Mouse (Mus musculus) mouse trophoblast stem cell (cell line): ENCODE data around the gene Tcp11.

Experiments used
- in situ Hi-C, 2 experiments: fragments of 300-500 bp; cut with MseI, MboI; formaldehyde crosslinking; loops; 2 replicates in 1 of 2; 3 replicates in 1 of 2; pipeline ENCODE4 v1.15.1; 2025

Tcp11 gene

DNA sequence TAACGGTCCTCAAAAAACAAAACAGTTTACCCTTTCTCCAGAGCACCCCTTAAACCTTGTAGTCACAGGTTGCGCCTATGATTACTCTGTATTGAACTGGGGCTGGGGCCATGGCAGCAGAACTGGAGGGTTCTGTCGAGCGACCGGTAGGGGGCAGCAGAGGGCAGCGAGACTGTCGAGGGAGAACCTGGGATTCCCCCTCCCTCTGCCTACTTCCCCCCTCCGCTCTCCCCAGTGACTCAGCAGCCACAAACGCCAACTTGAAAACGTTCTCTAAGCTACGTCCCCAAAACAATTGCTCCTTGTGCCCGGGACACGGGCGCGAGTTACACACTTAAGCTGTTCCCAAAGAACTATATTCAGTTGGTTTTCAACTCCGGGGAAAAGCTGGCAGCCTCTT is 4.5 kb upstream of the Tcp11 start:
- in situ Hi-C loops: loop anchor here (5.0 kb wide), 1 partner anchor 77 kb away; no protein-coding TSS in a partner anchor

DNA sequence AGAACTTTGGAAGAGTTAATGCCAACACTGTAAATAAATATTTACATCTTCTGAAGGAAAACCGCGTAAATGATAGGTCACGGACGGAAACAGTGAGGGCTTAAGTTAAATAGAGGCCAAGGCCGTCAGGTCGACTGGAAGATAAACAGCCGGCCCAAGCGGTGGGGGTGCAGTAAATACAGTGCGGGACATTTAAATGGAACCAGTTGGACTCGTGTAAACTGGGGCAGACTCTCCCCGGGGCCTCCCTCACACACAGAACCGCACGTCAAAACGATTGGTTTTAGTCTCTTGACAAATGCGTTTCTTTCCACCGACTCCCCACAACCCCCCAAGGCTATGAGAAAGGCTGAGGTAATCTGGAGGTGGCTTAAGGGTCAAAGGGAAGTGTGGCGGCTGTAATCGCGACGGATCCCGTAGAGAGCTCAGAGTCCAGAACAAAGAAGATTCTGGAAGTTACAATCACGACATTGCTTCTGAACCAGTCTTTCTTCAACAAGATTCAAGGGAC is 4.0 kb upstream of the Tcp11 start:
- in situ Hi-C loops: loop anchor here (5.0 kb wide), 1 partner anchor 78 kb away; no protein-coding TSS in a partner anchor

DNA sequence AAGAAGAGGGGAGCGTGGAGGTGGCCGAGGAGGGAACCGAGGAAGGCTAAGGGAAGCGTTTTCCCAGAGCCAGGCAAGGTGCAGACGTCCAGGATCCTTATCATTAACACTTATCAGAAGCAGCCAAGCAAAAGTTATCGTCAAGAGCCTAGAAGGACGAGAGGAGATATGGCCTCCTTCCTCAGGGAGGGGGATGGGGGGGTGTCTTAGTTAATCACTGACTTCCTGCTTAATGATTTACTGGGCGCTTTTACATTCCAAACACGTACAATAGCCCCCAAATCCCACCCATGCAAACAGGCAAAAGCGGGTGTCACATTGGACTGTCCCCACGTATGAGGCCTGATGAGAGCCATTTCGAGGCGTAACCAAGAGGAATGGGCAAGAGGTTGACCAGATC is 2.4 kb upstream of the Tcp11 start:
- in situ Hi-C loops: loop anchor here (5.0 kb wide), 1 partner anchor 79 kb away; no protein-coding TSS in a partner anchor

DNA sequence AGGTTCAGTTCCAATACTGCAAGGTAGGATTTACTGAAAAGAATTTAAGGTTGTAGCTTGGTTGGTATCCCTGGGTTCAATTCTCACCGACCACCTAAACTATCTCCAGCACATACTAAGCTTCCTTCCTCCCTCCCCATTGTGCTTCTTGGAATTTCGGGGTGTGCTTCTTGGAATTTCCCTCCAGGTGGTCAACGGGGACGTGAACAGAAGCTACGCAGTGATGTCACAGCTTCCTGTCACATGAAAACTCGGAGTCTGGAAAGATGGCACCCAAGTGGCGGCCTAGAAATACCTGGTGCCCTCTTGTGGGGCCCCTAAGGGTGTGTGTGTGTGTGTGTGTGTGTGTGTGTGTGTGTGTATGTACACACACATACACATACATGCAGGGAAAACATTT is 1.4 kb upstream of the Tcp11 start:
- in situ Hi-C loops: loop anchor here (5.0 kb wide), 1 partner anchor 80 kb away; no protein-coding TSS in a partner anchor

DNA sequence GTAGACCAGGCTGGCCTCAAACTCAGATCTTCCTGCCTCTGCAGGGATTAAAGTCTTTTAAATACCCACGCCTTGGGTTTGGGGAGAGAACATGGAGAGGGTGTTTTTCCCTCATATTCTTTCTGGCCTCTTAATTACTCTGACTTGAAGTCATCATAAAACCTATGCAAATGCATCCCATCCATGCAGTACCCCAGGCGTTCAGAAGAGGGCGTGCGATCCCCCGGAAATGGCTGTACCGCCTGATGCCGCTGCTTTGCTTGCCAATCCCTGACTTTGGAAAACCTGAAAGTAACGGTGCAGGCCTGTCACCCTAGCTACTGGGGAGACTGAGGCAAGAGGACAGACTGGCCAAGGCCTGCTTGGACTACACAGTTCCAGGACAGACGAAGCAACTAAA is 946 bp upstream of the Tcp11 start:
- in situ Hi-C loops: loop anchor here (5.0 kb wide), 1 partner anchor 81 kb away; no protein-coding TSS in a partner anchor

DNA sequence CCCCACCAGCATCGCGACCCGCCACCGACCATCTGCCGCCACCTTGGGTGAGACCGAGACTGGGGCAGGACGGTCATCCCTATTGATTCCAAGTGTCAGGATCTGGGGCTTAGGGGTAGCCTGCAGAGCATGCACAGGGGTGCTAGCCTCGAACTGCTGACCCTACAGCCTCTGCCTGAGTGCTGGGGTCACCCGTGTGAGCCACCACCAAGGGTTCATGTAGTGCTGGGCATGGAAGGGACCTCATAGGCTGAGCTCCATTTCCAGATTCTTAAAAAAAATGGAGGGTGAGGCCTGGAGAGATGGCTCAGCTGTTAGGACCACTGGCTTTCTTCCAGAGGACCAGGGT is 352 bp upstream of the Tcp11 start:
- in situ Hi-C loops: loop anchor here (5.0 kb wide), 1 partner anchor 82 kb away; no protein-coding TSS in a partner anchor

DNA sequence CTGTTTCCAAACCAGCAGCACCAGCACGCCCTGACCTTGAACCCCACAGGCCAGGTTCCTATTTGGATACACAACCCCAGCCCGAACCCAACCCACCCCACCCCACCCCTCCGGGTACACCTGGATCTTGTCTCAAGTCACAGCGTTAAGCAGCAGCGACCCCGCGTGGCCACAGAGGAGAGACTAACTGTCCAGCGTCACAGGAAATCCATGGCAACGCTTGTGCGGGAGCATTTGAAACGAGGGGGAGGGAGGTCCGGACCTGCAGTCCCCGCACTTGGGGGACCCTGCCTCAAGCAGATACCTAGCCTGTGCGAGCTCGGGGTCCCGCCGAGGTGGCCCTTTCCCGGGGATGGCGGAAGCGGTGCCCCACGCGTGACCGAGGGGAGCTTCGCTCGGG is 821 bp downstream of the Tcp11 start:
- in situ Hi-C loops: loop anchor here (5.0 kb wide), 1 partner anchor 83 kb away; no protein-coding TSS in a partner anchor

DNA sequence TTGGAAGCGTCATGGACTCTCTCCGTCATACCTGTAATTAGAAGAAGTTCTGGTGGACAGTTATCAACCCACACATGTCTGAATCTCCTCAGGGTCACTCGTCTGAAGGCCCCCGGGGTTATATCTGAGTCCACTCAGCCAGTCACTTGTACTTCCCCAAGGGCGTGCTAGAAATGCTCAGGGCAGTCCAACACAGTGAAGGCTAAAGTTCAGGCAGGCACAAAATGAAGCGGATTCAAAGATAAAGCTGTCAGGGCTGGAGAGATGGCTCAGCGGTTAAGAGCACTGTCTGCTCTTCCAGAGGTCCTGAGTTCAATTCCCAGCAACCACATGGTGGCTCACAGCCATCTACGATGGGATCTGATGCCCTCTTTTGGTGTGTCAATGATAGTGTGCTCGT is 2.4 kb downstream of the Tcp11 start:
- in situ Hi-C loops: no loop called here

DNA sequence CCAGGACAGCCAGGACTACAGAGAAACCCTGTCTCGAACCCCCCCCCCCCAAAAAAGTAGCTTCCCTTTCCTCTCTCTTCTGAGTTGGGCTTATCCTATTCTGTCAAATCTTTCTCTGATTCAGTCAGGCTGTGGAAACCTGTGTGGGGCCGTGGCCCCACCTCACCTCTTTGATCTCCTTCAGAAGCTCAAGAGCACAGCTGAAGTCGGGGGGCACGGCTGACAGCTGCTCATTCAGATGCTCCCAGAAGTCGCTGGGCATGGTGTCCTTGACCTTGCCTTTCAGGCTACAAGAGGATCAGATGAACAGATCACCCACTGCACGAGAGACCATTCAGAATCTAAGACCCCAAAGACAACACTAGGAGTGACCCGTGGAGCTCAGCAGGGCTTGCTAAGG is 6.0 kb downstream of the Tcp11 start:
- in situ Hi-C loops: no loop called here

DNA sequence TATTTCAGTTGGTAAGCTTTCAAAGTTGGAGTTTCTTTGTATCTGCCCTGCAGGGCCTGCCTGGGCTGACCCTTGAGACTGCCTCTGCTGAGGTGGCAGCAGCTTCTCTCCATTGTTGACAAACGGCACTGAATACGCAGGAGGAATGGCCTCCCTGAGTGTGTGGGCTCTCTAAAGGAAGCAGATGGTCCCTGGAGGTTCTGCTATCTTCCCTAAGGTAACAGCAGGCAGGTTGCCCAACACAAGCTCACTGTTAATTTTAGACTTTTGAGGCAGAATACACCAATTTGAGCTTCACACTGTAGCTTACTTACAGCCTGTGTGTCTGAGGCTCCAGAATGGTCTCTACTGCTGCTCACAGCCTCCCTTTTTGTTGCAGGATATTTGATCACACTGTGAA is 7.7 kb downstream of the Tcp11 start:
- in situ Hi-C loops: no loop called here

DNA sequence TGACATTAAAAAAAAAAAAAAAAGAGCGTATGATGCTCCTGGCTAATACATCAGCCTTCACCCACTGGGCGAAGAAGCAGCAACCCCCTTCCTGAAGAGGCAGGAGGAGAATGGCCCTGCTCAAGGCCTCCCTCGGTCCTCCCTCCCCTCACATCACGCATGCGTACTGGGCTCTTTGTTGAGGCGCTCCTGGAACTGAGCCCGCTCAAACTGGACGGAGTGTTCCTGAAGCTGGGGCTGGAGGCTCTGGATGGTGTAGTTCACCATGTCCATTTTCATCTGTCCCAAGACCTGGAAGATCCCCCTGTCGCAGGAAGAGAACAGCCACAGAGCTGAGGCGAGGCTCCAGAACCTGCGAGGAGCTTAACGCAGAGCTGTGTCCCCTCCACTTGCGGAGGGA is 10.2 kb downstream of the Tcp11 start:
- in situ Hi-C loops: no loop called here

DNA sequence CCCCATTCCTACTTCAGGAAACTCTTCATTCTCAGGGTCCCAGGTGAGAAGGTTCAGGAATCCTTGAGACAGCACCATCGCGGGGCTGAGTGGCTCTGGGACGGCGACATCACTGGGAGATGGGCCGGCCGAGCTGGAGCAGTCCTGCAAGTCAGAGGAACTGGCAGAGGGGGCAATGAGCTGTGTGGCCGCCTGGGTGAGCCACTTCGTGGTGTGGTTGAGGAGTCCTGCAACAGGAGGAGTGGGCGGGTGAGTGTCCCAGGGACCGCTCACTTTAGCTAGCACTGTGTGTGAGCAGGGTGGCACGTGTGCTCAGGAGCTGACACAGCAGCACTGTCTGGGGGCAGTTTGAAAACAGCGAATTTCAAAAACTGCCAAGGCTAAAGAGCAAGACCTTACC is 11.0 kb downstream of the Tcp11 start:
- in situ Hi-C loops: loop anchor here in 1 of 2 experiments (5.0 kb wide), 1 partner anchor 77 kb away; no protein-coding TSS in a partner anchor

DNA sequence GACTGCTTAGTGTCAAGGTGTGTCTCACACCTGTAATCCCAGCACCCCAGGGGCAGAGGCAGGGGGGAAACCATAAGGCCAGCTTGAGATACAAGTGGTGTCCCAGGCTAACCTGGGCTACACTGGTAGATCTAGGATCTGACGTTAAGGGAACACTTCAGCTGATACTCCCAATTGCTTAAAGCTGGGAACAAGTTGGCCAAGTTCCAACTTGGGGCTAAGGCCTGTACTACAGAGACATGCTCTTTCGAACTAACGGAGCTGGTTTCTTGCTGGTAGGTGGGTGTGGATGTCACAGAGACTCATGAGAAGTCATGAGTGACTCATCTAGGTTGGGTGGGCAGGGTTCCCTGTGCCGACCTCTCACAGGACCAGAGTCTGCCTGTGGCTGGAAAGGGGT is 13.1 kb downstream of the Tcp11 start:
- in situ Hi-C loops: loop anchor here in 1 of 2 experiments (5.0 kb wide), 1 partner anchor 75 kb away; no protein-coding TSS in a partner anchor

DNA sequence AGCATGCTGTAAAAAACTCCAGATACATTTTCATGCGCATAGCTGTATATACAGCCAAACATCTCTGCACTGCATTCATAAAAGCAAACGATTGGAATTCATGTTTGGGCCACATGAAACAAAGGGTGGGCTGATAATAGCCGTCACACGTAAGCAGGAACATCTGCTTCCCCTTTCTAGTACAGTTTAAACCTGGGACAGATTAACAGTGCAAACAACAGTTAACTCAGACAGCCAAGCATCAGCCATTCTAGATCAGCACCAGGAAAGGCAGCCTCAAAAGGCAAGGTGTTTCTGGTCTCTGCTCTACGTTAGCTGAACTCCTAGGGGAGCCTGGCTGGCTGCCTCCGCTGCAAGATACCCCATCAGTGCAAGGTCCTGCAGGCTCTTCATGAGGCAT is 17.3 kb downstream of the Tcp11 start:
- in situ Hi-C loops: loop anchor here in 1 of 2 experiments (5.0 kb wide), 1 partner anchor 71 kb away; no protein-coding TSS in a partner anchor

DNA sequence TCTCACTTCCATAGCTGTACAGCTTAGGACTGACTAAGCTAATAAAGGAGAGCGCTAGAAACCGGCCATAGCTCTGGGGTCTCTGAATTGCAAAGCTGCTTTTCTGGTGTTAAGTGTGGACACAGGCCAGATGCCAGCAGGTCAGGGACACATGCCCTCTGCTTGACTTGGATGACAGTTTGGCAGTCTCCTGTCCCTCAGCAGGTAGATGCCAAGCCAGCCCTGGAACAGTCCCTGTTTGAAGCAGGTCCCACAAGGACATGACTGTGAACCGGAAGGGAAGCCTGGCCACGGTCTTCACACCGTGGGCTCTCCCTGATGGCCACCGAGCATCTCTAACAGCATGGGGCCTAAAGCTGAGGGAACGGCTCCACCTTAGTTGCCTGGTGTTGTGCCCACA is 17.7 kb downstream of the Tcp11 start:
- in situ Hi-C loops: loop anchor here in 1 of 2 experiments (5.0 kb wide), 1 partner anchor 70 kb away; no protein-coding TSS in a partner anchor

DNA sequence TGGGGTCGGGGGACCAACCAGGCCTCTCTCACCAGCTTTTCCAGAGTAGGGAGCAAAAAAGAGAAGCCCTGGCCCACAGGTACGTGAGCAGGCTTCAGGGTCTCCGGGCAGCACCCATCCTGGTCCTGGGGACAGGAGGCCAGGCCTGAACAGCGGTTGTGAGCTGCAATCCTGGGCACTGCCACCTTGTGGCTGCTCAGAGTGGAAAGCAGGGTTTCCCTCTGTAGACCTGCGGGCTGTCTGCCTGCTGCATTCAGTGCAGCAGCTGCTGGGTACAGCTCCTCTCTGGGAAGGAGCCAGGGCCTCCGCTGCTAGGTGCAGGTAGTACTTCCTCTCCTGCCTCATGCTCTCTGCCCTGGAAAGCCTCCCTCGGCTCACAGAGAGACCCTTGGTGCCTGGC is 19.0 kb downstream of the Tcp11 start:
- in situ Hi-C loops: loop anchor here in 1 of 2 experiments (5.0 kb wide), 1 partner anchor 69 kb away; no protein-coding TSS in a partner anchor

DNA sequence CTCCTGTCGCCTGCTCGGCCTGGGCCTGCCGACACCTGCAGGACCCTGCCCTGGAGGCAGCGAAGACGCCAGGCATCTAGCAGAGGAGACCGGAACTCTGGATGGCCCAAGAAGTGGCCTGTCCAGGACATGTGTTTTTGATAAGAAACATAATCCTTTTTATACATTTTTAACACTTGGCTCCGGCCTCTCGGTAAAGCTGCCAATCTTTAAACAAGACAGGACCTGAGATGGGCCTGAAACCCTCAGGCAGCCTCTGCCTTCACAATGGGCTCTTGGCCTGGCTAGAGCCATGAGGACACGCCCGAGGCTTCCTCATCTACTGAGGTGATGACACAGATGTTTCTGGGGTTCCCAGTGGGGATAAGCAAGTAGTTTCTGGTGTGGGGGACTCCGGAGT is 19.8 kb downstream of the Tcp11 start:
- in situ Hi-C loops: loop anchor here in 1 of 2 experiments (5.0 kb wide), 1 partner anchor 68 kb away; no protein-coding TSS in a partner anchor

DNA sequence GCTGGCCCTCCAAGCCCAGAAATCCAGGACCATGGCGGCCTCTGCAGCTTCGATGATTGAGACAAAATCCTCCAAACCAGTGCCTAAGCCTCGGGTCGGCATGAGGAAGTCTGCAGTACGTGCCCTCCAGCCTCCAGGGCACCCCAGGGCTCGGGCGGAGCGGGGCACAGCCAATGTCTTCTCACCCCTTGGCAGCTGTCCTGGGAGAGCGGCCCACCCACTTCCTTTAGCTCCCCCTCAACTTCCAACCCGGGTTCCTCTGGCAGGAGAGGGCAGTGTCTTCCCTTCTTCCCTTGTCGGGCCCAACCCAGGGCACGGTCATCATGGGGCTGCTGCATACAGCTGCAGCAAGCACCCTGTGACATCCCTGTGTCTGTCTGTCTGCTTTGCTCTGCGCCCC is 22.1 kb downstream of the Tcp11 start:
- in situ Hi-C loops: no loop called here

DNA sequence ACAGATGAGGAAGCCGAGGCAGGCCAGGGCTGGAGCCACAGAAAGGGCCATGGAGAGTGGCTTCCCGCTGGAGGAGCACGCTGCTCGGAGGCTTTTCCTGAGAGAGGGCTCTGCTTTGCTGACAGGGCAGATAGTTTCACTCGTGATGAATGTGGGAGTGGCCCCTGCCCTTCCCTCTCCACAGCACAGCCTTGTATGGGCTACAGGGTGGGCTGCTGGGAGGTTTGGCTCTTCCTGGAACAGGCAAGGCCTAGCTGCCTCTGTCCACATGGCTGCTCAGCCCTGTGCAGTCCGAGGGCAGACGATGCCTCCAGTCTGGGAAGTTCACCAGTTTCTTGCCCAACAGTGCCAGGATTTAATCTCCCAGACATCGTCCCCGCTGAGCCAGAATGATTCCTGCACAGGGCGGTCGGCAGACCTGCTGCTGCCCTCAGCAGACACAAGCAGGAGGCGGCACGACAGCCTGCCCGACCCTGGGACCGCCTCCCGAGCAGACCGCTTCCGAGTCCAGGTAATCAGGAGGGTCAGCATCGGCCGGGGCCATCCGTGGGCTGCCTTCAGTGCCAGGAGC is 28.1 kb downstream of the Tcp11 start:
- in situ Hi-C loops: no loop called here

DNA sequence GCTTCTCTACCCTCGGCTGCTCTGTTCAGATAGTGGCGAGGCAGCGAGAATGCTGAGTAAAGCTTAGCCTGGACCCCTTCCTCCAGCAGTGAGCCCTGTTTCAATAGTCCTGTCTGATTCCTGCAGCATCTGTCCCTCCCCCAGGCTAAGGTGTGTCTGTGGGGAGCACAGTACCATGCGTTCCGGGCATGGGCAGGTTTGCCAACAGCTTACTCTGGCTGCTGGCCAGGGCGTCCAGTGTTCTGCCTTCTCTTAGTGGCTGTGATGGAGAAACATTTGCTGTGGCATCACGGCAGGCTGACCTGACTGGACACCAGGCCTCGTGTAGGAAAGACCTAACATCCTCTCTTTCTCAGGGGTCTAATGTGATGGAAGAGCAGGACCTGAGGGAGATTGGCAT is 30.2 kb downstream of the Tcp11 start:
- in situ Hi-C loops: no loop called here

DNA sequence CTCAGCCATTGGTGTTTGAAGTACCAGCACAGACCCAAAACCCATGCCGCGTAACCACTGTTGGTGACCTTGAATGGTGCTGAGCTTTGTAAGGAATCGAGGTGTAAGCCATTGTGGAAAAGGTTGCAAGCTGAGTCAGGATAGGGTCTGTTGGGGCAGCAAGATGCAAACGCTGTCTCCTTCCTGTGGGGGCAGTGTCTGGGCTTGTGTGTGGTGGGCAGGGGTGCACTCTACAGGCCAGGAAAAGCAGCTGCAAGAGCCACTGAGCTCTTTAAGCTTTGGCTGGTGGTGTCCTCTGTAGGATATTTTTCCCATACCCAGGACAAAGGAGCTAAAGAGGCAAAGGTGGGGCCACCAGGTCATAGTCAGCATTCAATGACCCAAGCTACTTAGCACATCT is 32.0 kb downstream of the Tcp11 start:
- in situ Hi-C loops: no loop called here

DNA sequence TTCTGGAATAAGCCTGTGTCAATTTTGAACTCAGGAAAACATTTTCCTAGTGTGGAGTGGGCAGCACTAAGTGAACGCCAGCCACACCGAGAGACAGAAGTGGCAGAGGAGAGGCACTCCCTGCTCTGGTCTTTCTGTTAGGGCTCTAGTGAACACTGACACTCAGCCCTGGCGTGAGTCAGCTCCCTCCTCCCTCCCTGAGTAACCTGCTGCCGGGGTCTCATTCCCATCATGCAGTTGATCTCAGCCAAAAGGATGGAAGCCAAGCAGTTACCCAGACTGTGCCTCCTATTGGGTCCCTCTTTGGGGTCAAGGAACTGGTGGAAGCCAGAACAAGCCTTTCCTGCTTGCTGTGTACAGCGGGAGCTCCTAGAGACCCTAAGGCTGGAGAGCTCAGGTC is 32.9 kb downstream of the Tcp11 start:
- in situ Hi-C loops: no loop called here

DNA sequence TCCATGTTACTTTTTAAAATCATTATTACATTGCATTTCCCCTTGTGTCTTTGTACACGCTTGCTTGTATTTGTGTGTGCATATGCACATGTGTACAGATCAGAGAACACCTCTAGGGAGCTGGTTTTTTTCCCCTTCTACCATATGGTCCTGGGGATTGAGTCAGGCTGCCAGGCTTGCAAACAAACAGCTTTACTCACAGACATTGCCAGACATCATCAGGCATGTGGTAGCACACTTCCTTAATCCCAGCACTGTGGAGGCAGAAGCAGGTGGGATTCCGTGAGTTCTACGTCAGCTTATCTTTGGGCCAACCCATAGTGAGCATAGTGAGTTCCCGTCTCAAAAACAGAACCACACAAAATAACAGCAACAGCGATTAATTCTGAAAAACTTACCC is 33.4 kb downstream of the Tcp11 start:
- in situ Hi-C loops: no loop called here
